Mouse (Mus musculus): Measurements from ENCODE around the gene Olfr1335. TPM values are rescaled to one million over a fixed set of nuclear protein-coding genes. Genes with fewer than 3 reads are reported as not detected.
"Not testable (repeated sequence)": the region's sequence is repeated elsewhere in the genome, so short reads cannot be mapped to it uniquely, and the experiment has no call there.

Gene Olfr1335
- not detected in 2 replicates for polyA plus RNA-seq (2016; fragmentation: Nextera tagmentation; extraction: Ambion mirVana)

DNA sequence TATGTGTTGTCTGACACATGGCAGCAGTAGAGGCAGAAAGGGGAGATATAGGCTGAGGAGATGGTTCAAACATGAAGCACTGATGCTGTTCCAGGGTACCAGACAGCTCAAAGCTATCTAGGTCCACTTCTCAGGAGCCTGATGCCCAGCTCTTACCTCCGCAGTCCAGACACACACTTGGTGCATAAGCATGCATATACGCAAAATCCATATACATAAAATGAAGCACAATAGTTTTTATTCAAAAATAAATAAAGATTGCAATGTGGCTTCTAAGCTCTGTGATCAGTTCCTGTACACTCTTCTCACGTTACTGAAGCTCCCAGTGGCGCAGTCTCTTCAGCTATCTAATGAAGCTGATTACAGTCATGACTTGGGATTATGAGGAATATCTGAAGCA is at the start of gene Olfr1335:
Gene Olfr1335, minus strand, starts transcription at position 101 of the 400 bp plus-strand sequence.
- H3K27me3 ChIP-seq (ENCODE audit: low read depth, poor library complexity, severe bottlenecking), result no peaks in the 10 kb centered on the region
- H3K27ac ChIP-seq, result no peak within 1 kb of the TSS
- WGBS, result 90% methylated on average over 4 of the region's 4 CpGs
- H3K9me3 ChIP-seq (replicated peaks), result no peaks in the 10 kb centered on the region
- no peaks in the 10 kb centered on the region for H3K36me3 ChIP-seq
- no peaks in the 10 kb centered on the region for H3K4me1 ChIP-seq
- H3K4me3 ChIP-seq, result no peak within 1 kb of the TSS
- DNase-seq (ENCODE audit: low spot score), result no peak

- 97% methylated on average over 1 of the region's 1 CpGs for WGBS
- no peaks in the 10 kb centered on the region for H3K36me3 ChIP-seq
Measured at GRCm38 (mm10) chr4:118836179-118836578, 26.4 kb upstream of the Olfr1335 start, which contains the start of gene Olfr1333. TSS of gene Olfr1333 (minus strand) at chr4:118836279.

GRCm38 (mm10) chr4:118818921-118819320 is 9.2 kb upstream of the Olfr1335 start:
- Histone ChIP-seq H3K27me3 (ENCODE audit: low read depth, poor library complexity, severe bottlenecking) (no peaks in the 10 kb centered on the region), H3K4me3 (no peak overlapping the region), H3K4me1 (no peaks in the 10 kb centered on the region), H3K27ac (no peak overlapping the region), H3K36me3 (no peaks in the 10 kb centered on the region), H3K9me3 (replicated peaks) (no peaks in the 10 kb centered on the region)
- no peak for DNase-seq (ENCODE audit: low spot score)
- 94% methylated on average over 1 of the region's 1 CpGs for WGBS

More at GRCm38 (mm10) chr4:118836179-118836578, 26.4 kb upstream of the Olfr1335 start, which contains the start of gene Olfr1333:
- no peaks in the 10 kb centered on the region for H3K9me3 ChIP-seq (replicated peaks)
- no peak within 1 kb of the TSS for H3K27ac ChIP-seq
- no peak for DNase-seq (ENCODE audit: low spot score)
- no peaks in the 10 kb centered on the region for H3K27me3 ChIP-seq (ENCODE audit: low read depth, poor library complexity, severe bottlenecking)
- H3K4me3 ChIP-seq, result no peak within 1 kb of the TSS
- H3K4me1 ChIP-seq, result no peaks in the 10 kb centered on the region

GRCm38 (mm10) chr4:118792796-118793195 is 16.9 kb downstream of the Olfr1335 start:
- not testable (repeated sequence) for DNase-seq (ENCODE audit: low spot score)

GRCm38 (mm10) chr4:118782486-118782885 is 27.3 kb downstream of the Olfr1335 start, which contains the start of gene Olfr1337:
TSS of gene Olfr1337 (minus strand) at chr4:118782586.
- no peaks in the 10 kb centered on the region for H3K27me3 ChIP-seq (ENCODE audit: low read depth, poor library complexity, severe bottlenecking)

More at GRCm38 (mm10) chr4:118792796-118793195, 16.9 kb downstream of the Olfr1335 start:
- not testable (repeated sequence) for H3K4me1 ChIP-seq; H3K27me3 ChIP-seq (ENCODE audit: low read depth, poor library complexity, severe bottlenecking); H3K4me3 ChIP-seq; H3K27ac ChIP-seq; H3K36me3 ChIP-seq; H3K9me3 ChIP-seq (replicated peaks)

More at GRCm38 (mm10) chr4:118782486-118782885, 27.3 kb downstream of the Olfr1335 start, which contains the start of gene Olfr1337:
- no peak for DNase-seq (ENCODE audit: low spot score)
- Histone ChIP-seq H3K4me1 (no peaks in the 10 kb centered on the region), H3K4me3 (no peak within 1 kb of the TSS), H3K9me3 (replicated peaks) (no peaks in the 10 kb centered on the region), H3K27ac (no peak within 1 kb of the TSS), H3K36me3 (no peaks in the 10 kb centered on the region)
- 78% methylated on average over 2 of the region's 2 CpGs for WGBS

Other genes with a start within 250 kb of the Olfr1335 start
- 0.36 and 0.64 TPM in 2 replicates for gene Cfap57, start 189.2 kb downstream of the Olfr1335 start, polyA plus RNA-seq (2016; fragmentation: Nextera tagmentation; extraction: Ambion mirVana)
- gene Ebna1bp2, start 189.1 kb downstream of the Olfr1335 start, polyA plus RNA-seq (2016; fragmentation: Nextera tagmentation; extraction: Ambion mirVana), result 180 and 228 TPM in 2 replicates
- not detected in 2 replicates for gene Olfr62, start 151.0 kb downstream of the Olfr1335 start, polyA plus RNA-seq (2016; fragmentation: Nextera tagmentation; extraction: Ambion mirVana)
- gene Olfr1342, start 117.2 kb downstream of the Olfr1335 start, polyA plus RNA-seq (2016; fragmentation: Nextera tagmentation; extraction: Ambion mirVana), result 0.05 TPM in 1 of 2 replicates, not detected in the other
- not detected in 2 replicates for gene Olfr1341, start 106.4 kb downstream of the Olfr1335 start, polyA plus RNA-seq (2016; fragmentation: Nextera tagmentation; extraction: Ambion mirVana)
- not detected in 2 replicates for gene Olfr1340, start 89.8 kb downstream of the Olfr1335 start, polyA plus RNA-seq (2016; fragmentation: Nextera tagmentation; extraction: Ambion mirVana)
- gene Olfr1339, start 77.8 kb downstream of the Olfr1335 start, polyA plus RNA-seq (2016; fragmentation: Nextera tagmentation; extraction: Ambion mirVana), result not detected in 2 replicates
- not detected in 2 replicates for gene Olfr1338, start 51.2 kb downstream of the Olfr1335 start, polyA plus RNA-seq (2016; fragmentation: Nextera tagmentation; extraction: Ambion mirVana)
- gene Olfr1337, start 27.4 kb downstream of the Olfr1335 start, polyA plus RNA-seq (2016; fragmentation: Nextera tagmentation; extraction: Ambion mirVana), result not detected in 2 replicates
- gene Olfr1333, start 26.3 kb upstream of the Olfr1335 start, polyA plus RNA-seq (2016; fragmentation: Nextera tagmentation; extraction: Ambion mirVana), result not detected in 2 replicates
- gene Olfr1331, start 54.7 kb upstream of the Olfr1335 start, polyA plus RNA-seq (2016; fragmentation: Nextera tagmentation; extraction: Ambion mirVana), result not detected in 2 replicates
- 0.03 TPM in 1 of 2 replicates, not detected in the other for gene Olfr1330, start 78.7 kb upstream of the Olfr1335 start, polyA plus RNA-seq (2016; fragmentation: Nextera tagmentation; extraction: Ambion mirVana)
- not detected in 2 replicates for gene Olfr1329, start 107.5 kb upstream of the Olfr1335 start, polyA plus RNA-seq (2016; fragmentation: Nextera tagmentation; extraction: Ambion mirVana)
- not detected in 2 replicates for gene Olfr1328, start 128.7 kb upstream of the Olfr1335 start, polyA plus RNA-seq (2016; fragmentation: Nextera tagmentation; extraction: Ambion mirVana)
- not detected in 2 replicates for gene Lao1, start 151.6 kb upstream of the Olfr1335 start, polyA plus RNA-seq (2016; fragmentation: Nextera tagmentation; extraction: Ambion mirVana)

Measured in limb, embryonic 10.5 days (tissue).